Mouse (Mus musculus): ENCODE data around the gene Sez6l. TPM values are rescaled to one million over a fixed set of nuclear protein-coding genes. Genes with fewer than 3 reads are reported as not detected.

Gene Sez6l
- total and polyA plus RNA-seq, 2 experiments from 2014 or later: 43.5 to 80.1 TPM

- Histone ChIP-seq H3K27ac (peak overlapping the region; percentile 48; the same call in 1 of the 2 replicates), H3K4me1 (ENCODE audit: insufficient read depth, low read length) (peaks cover 28% of the 10 kb centered on the region), H3K9me3 (ENCODE audit: low read length) (no peaks in the 10 kb centered on the region), H3K4me3 (ENCODE audit: low read length) (no peak overlapping the region), H3K9ac (replicated peaks; ENCODE audit: low read length) (no peak overlapping the region), H3K4me2 (ENCODE audit: low read depth, low read length) (no peak overlapping the region), H3K27me3 (ENCODE audit: insufficient read depth, low read length) (no peaks in the 10 kb centered on the region), H3K36me3 (ENCODE audit: insufficient read depth, low read length) (no peaks in the 10 kb centered on the region)
- ATAC-seq: 0 out of 2 replicates have a peak, but pooled peaks have one; percentile 16
- DNase-seq (ENCODE audit: low spot score): peak; percentile 25
- 54% methylated on average over 5 of the region's 5 CpGs for WGBS
- no peak for TF ChIP-seq CTCF (IDR thresholded peaks at IDR 0.05; ENCODE audit: low read depth)
Measured at GRCm38 (mm10) chr5:112532894-112533293, 44.1 kb downstream of the Sez6l start.

GRCm38 (mm10) chr5:112532210-112532609 is 44.8 kb downstream of the Sez6l start:
- DNase-seq (ENCODE audit: low spot score): no peak
- no peak for ATAC-seq
- Histone ChIP-seq H3K27me3 (ENCODE audit: insufficient read depth, low read length) (no peaks in the 10 kb centered on the region), H3K4me3 (ENCODE audit: low read length) (no peak overlapping the region), H3K9ac (replicated peaks; ENCODE audit: low read length) (no peak overlapping the region), H3K36me3 (ENCODE audit: insufficient read depth, low read length) (no peaks in the 10 kb centered on the region), H3K27ac (no peak overlapping the region), H3K4me2 (ENCODE audit: low read depth, low read length) (no peak overlapping the region), H3K9me3 (ENCODE audit: low read length) (no peaks in the 10 kb centered on the region), H3K4me1 (ENCODE audit: insufficient read depth, low read length) (peaks cover 28% of the 10 kb centered on the region)
- 72% methylated on average over 8 of the region's 8 CpGs for WGBS
- peak; percentile 72 for TF ChIP-seq CTCF (IDR thresholded peaks at IDR 0.05; ENCODE audit: low read depth)

- Histone ChIP-seq H3K4me1 (ENCODE audit: insufficient read depth, low read length) (peaks cover 34% of the 10 kb centered on the region), H3K27me3 (ENCODE audit: insufficient read depth, low read length) (no peaks in the 10 kb centered on the region), H3K9me3 (ENCODE audit: low read length) (no peaks in the 10 kb centered on the region), H3K9ac (replicated peaks; ENCODE audit: low read length) (no peak overlapping the region), H3K4me2 (ENCODE audit: low read depth, low read length) (no peak overlapping the region), H3K4me3 (ENCODE audit: low read length) (no peak overlapping the region), H3K36me3 (ENCODE audit: insufficient read depth, low read length) (no peaks in the 10 kb centered on the region), H3K27ac (no peak overlapping the region)
- no peak for TF ChIP-seq CTCF (IDR thresholded peaks at IDR 0.05; ENCODE audit: low read depth)
- DNase-seq (ENCODE audit: low spot score): peak; percentile 61
- 37% methylated on average over 8 of the region's 8 CpGs for WGBS
- ATAC-seq: 0 out of 2 replicates have a peak, but pooled peaks have one; percentile 34
Measured at GRCm38 (mm10) chr5:112531111-112531510, 45.9 kb downstream of the Sez6l start.

- peak; percentile 57; the same call in 1 of the 2 replicates for ATAC-seq
Measured at GRCm38 (mm10) chr5:112526936-112527335, 50.0 kb downstream of the Sez6l start.

GRCm38 (mm10) chr5:112526435-112526834 is 50.5 kb downstream of the Sez6l start:
- Histone ChIP-seq H3K9me3 (ENCODE audit: low read length) (no peaks in the 10 kb centered on the region), H3K27ac (peak overlapping the region; percentile 81), H3K4me1 (ENCODE audit: insufficient read depth, low read length) (peaks cover 33% of the 10 kb centered on the region), H3K4me2 (ENCODE audit: low read depth, low read length) (no peak overlapping the region), H3K4me3 (ENCODE audit: low read length) (no peak overlapping the region), H3K36me3 (ENCODE audit: insufficient read depth, low read length) (no peaks in the 10 kb centered on the region), H3K9ac (replicated peaks; ENCODE audit: low read length) (no peak overlapping the region; the same call in 1 of the 2 replicates), H3K27me3 (ENCODE audit: insufficient read depth, low read length) (no peaks in the 10 kb centered on the region)
- no peak for ATAC-seq
- 39% methylated on average over 7 of the region's 7 CpGs for WGBS
- no peak for TF ChIP-seq CTCF (IDR thresholded peaks at IDR 0.05; ENCODE audit: low read depth)
- DNase-seq (ENCODE audit: low spot score): no peak

More at GRCm38 (mm10) chr5:112526936-112527335, 50.0 kb downstream of the Sez6l start:
- Histone ChIP-seq H3K4me3 (ENCODE audit: low read length) (no peak overlapping the region), H3K4me2 (ENCODE audit: low read depth, low read length) (no peak overlapping the region), H3K4me1 (ENCODE audit: insufficient read depth, low read length) (peaks cover 30% of the 10 kb centered on the region), H3K27ac (peak overlapping the region; percentile 81), H3K36me3 (ENCODE audit: insufficient read depth, low read length) (no peaks in the 10 kb centered on the region), H3K27me3 (ENCODE audit: insufficient read depth, low read length) (no peaks in the 10 kb centered on the region), H3K9me3 (ENCODE audit: low read length) (no peaks in the 10 kb centered on the region), H3K9ac (replicated peaks; ENCODE audit: low read length) (no peak overlapping the region; the same call in 1 of the 2 replicates)
- WGBS: 50% methylated on average over 19 of the region's 19 CpGs
- peak; percentile 84 for DNase-seq (ENCODE audit: low spot score)
- TF ChIP-seq CTCF (IDR thresholded peaks at IDR 0.05; ENCODE audit: low read depth): no peak

- ATAC-seq: no peak
- H3K36me3 ChIP-seq (ENCODE audit: insufficient read depth, low read length): no peaks in the 10 kb centered on the region
- no peaks in the 10 kb centered on the region for H3K9me3 ChIP-seq (ENCODE audit: low read length)
- peaks cover 34% of the 10 kb centered on the region for H3K4me1 ChIP-seq (ENCODE audit: insufficient read depth, low read length)
- DNase-seq (ENCODE audit: low spot score): no peak
- WGBS: 59% methylated on average over 3 of the region's 3 CpGs
- H3K4me3 ChIP-seq (ENCODE audit: low read length): no peak overlapping the region
- no peak for TF ChIP-seq CTCF (IDR thresholded peaks at IDR 0.05; ENCODE audit: low read depth)
- H3K9ac ChIP-seq (replicated peaks; ENCODE audit: low read length): no peak overlapping the region
- peak overlapping the region; percentile 58; the same call in 1 of the 2 replicates for H3K27ac ChIP-seq
- H3K4me2 ChIP-seq (ENCODE audit: low read depth, low read length): no peak overlapping the region
- H3K27me3 ChIP-seq (ENCODE audit: insufficient read depth, low read length): no peaks in the 10 kb centered on the region
Measured at GRCm38 (mm10) chr5:112525980-112526379, 51.0 kb downstream of the Sez6l start.

GRCm38 (mm10) chr5:112525271-112525670 is 51.7 kb downstream of the Sez6l start:
- peak overlapping the region; percentile 58; the same call in 1 of the 2 replicates for H3K27ac ChIP-seq

More at GRCm38 (mm10) chr5:112525271-112525670, 51.7 kb downstream of the Sez6l start:
- DNase-seq (ENCODE audit: low spot score): no peak
- TF ChIP-seq CTCF (IDR thresholded peaks at IDR 0.05; ENCODE audit: low read depth): no peak
- ATAC-seq: no peak
- Histone ChIP-seq H3K27me3 (ENCODE audit: insufficient read depth, low read length) (no peaks in the 10 kb centered on the region), H3K4me3 (ENCODE audit: low read length) (no peak overlapping the region), H3K4me2 (ENCODE audit: low read depth, low read length) (no peak overlapping the region), H3K9me3 (ENCODE audit: low read length) (no peaks in the 10 kb centered on the region), H3K4me1 (ENCODE audit: insufficient read depth, low read length) (peaks cover 37% of the 10 kb centered on the region), H3K9ac (replicated peaks; ENCODE audit: low read length) (no peak overlapping the region), H3K36me3 (ENCODE audit: insufficient read depth, low read length) (no peaks in the 10 kb centered on the region)
- 47% methylated on average over 5 of the region's 5 CpGs for WGBS
